Mouse (Mus musculus) testis, postnatal 10 days (tissue): ENCODE measurements at regions not wholly inside any gene's neighbourhood (a gene's known extent, or its start where the extent isn't known, plus 50 kb on each side); places are given as distances from the start of the nearest gene placed in this dataset.

Experiments
- DNase-seq: peaks from one replicate; pipeline ENCODE4 v3.0.0; 2021; ENCODE audit warnings: low spot score

GRCm38 (mm10) chr15:57644331-57644953 lies 167.0 kb upstream of the Slc22a22 start:
- DNase-seq, result peak; percentile 66

GRCm38 (mm10) chr15:57639115-57639514 lies 161.7 kb upstream of the Slc22a22 start:
- no peak for DNase-seq

GRCm38 (mm10) chr15:57633067-57633466 lies 155.6 kb upstream of the Slc22a22 start:
- DNase-seq, result no peak

DNA sequence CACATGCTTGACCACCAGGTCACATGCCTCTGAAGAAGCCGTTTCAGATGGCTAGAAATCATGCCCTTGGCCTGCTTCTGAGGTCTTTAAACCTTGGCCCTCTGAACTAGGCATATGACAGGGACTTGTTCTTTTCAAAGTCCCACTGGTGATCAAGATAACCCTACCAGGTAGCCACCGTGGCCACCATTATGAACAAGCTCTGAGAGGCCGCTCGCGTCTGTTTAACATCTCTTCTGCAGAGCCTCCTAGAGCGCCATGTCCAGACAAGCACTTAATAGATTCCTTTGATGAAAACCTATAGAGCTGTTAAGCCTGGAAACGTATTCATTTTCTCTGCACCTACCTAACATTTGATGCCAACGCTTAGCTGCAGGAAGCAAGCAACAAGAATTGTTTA lies 155.1 kb upstream of the Slc22a22 start:
- DNase-seq, result no peak

- DNase-seq, result peak; percentile 43
Observed at GRCm38 (mm10) chr15:57618466-57618865, 141.0 kb upstream of the Slc22a22 start.

DNA sequence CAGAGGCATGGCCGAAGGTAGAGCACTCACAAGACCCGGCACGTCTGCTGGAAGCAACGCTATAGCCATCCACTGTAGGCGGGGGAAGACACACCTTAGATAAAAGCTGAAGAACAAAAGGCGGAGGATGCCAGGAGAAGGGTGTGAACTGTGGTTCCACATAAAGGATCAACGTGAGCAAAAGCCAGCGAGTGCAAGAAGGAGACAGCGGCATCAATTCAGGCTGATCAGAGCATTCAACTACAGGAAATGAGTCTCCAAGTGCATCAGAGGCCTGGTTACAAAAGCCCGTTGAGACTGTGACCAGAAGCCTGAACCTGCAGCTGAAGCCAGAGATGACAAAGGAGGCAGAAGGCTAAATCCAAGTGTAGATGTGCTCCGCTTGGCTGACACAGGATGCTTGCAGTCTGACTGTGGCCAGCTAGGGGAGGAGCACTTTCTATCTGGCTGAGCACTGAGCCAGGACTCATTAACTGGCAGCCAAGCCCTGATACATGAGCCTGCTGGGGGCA lies 139.5 kb upstream of the Slc22a22 start:
- no peak for DNase-seq

- no peak for DNase-seq
Observed at GRCm38 (mm10) chr15:57610006-57610405, 132.6 kb upstream of the Slc22a22 start.

- no peak for DNase-seq
Observed at GRCm38 (mm10) chr15:57608519-57608918, 131.1 kb upstream of the Slc22a22 start.

DNA sequence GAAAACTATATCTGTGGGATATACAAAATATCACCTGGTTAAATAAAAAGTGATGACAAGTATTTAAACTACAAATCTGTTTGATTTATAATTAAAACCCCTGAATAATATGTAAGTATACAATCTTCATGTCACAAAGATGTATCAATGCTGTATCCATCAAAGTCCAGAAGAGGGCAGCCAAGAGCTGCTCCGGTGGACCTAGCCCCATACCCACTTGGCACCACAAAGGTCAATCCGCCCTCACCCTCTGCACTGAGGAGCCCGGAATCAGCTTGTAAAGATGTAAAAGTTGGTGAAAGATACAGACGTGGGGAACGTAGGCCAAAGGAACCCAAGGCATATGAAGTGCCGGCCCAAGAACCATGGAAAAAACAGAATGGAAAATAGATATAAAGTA lies 123.1 kb upstream of the Slc22a22 start:
- peak; percentile 61 for DNase-seq

GRCm38 (mm10) chr15:57593326-57594004 lies 116.0 kb upstream of the Slc22a22 start:
- DNase-seq, result no peak

GRCm38 (mm10) chr15:57590597-57591219 lies 113.3 kb upstream of the Slc22a22 start:
- peak; percentile 50 for DNase-seq

DNA sequence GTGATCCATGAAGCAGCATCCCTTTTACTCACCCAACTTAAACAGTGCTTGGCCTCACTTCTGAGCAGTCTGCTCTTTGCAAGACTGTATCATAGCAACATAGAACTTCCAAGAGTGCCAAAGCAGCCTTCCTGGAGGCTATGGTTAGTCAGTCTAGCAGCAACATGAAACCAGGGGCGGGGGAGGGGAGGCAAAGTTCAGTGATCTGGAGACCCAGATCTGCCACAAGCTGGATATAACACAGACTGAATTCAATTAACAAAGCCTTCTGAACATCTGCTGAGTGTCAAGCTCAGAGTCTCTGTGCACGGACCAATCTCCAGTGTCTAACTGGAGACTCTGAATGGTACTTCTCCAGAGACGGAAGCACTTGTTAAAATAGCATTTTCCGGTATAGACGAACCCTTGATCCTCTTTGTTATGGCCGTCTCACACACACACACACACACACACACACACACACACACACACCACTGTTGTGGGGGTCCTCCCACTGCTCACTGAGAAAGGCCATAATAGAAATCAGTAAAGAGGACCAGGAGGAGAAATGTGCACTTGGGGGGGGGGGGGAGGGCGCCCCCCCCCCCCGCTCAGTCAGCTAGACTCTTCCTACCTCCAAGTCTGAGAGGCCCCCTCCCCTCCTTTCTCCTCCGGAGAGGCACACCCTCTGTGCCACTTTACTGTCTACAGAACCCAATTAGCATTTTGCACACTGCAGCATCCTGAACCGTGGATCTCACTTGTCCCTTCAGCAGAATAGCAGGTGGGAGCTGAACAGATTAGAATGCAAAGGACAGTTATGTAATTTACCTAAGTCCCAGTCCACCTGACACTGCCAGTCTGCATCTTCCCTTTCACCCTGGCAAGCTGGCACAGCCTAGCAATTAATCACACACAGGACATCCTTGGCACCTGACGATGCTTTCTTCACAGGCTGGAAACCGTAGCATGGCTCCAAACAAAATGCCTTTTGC lies 112.3 kb upstream of the Slc22a22 start:
- no peak for DNase-seq

DNA sequence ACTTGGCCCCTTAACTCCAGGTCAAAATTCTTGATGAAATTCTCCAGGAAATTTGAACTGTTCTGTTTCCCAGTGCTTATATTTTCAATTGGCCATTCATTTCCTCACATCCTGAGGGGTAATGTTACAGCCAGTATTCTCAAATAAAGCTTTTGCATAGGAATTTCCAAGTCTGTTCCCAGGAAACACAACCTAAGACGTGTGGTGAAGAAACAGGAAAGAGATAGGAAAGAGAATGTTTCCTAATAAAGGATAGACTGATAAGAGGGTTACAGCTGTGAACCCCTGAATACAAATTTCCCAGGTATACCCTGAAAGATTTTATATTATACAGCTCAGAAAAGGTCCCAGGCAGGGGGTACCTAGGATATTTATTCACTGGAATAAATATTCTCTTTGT lies 108.0 kb upstream of the Slc22a22 start:
- no peak for DNase-seq

- no peak for DNase-seq
Observed at GRCm38 (mm10) chr15:57584498-57584897, 107.1 kb upstream of the Slc22a22 start.

GRCm38 (mm10) chr15:57581266-57581665 lies 103.8 kb upstream of the Slc22a22 start:
- DNase-seq, result no peak

DNA sequence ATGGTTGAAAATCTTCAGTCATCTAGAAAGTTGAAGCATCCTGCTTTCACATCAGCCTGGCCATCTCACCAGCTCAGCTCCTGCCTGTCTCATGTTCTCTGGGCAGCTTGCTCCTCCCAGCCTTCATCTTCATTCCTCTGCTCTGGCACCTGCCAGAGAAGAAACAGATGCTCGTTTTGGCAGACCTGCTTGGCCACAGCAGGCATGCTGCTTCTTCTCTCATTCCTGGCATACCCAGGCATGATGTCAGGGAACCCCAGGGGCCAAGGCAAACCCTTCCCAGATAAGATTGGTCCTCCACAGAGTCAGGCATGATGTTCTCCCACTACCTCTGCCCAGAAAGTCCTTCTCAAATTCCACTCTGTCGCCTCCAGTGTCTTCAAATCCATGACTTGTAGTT lies 101.4 kb upstream of the Slc22a22 start:
- DNase-seq, result no peak

GRCm38 (mm10) chr15:57574080-57574618 lies 96.7 kb upstream of the Slc22a22 start:
- no peak for DNase-seq

GRCm38 (mm10) chr15:57572460-57572859 lies 95.0 kb upstream of the Slc22a22 start:
- no peak for DNase-seq

- no peak for DNase-seq
Observed at GRCm38 (mm10) chr15:57568006-57568630, 90.7 kb upstream of the Slc22a22 start.

GRCm38 (mm10) chr15:57547154-57547553 lies 69.7 kb upstream of the Slc22a22 start:
- no peak for DNase-seq

DNA sequence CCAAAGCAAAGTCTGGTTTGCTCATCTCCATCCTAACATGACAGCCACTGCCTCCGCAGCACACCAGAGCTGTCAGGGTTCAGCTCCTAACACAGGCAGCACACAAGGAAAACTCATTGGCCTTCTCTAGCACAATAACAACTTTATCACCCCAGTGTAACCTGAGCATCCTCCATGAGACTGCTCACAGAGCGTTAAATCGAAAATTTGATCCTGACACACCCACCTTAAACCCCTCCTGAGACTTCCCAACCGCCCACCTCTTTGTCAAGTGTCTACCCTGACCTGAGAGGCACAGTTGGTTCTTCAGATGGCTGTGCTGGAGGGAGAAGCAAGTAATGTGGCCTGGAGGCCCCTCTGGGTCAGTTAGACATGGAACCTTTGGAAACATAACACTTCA lies 67.7 kb upstream of the Slc22a22 start:
- DNase-seq, result no peak
